Mouse (Mus musculus): ENCODE measurements at regions not wholly inside any gene's neighbourhood (a gene's known extent, or its start where the extent isn't known, plus 50 kb on each side); places are given as distances from the start of the nearest gene placed in this dataset.

- DNase-seq (ENCODE audit: low read depth, low spot score): no peak
Observed at GRCm38 (mm10) chr15:96880066-96880465, 175.7 kb downstream of the Slc38a4 start.

- no peak for DNase-seq (ENCODE audit: low read depth, low spot score)
Observed at GRCm38 (mm10) chr15:96878796-96879195, 177.0 kb downstream of the Slc38a4 start.

GRCm38 (mm10) chr15:96877931-96878330, 177.8 kb downstream of the Slc38a4 start:
- no peak for DNase-seq (ENCODE audit: low read depth, low spot score)

- no peak for DNase-seq (ENCODE audit: low read depth, low spot score)
Observed at GRCm38 (mm10) chr15:96877271-96877670, 177.7 kb upstream of the Slc38a2 start.

GRCm38 (mm10) chr15:96874145-96874544, 174.6 kb upstream of the Slc38a2 start:
- no peak for DNase-seq (ENCODE audit: low read depth, low spot score)

GRCm38 (mm10) chr15:96873562-96873961, 174.0 kb upstream of the Slc38a2 start:
- no peak for DNase-seq (ENCODE audit: low read depth, low spot score)

- DNase-seq (ENCODE audit: low read depth, low spot score): no peak
Observed at GRCm38 (mm10) chr15:96873126-96873525, 173.6 kb upstream of the Slc38a2 start.

GRCm38 (mm10) chr15:96867701-96868100, 168.2 kb upstream of the Slc38a2 start:
- DNase-seq (ENCODE audit: low read depth, low spot score): no peak

GRCm38 (mm10) chr15:96865932-96866331, 166.4 kb upstream of the Slc38a2 start:
- DNase-seq (ENCODE audit: low read depth, low spot score): no peak

GRCm38 (mm10) chr15:96857709-96858108, 158.2 kb upstream of the Slc38a2 start:
- no peak for DNase-seq (ENCODE audit: low read depth, low spot score)

- DNase-seq (ENCODE audit: low read depth, low spot score): no peak
Observed at GRCm38 (mm10) chr15:96851970-96852768, 152.6 kb upstream of the Slc38a2 start.

- DNase-seq (ENCODE audit: low read depth, low spot score): peak; percentile 5
Observed at GRCm38 (mm10) chr15:96848150-96848549, 148.6 kb upstream of the Slc38a2 start.

GRCm38 (mm10) chr15:96845221-96845620, 145.7 kb upstream of the Slc38a2 start:
- no peak for DNase-seq (ENCODE audit: low read depth, low spot score)

GRCm38 (mm10) chr15:96844290-96844689, 144.8 kb upstream of the Slc38a2 start:
- DNase-seq (ENCODE audit: low read depth, low spot score): no peak

- DNase-seq (ENCODE audit: low read depth, low spot score): no peak
Observed at GRCm38 (mm10) chr15:96843589-96843988, 144.1 kb upstream of the Slc38a2 start.

GRCm38 (mm10) chr15:96842881-96843280, 143.4 kb upstream of the Slc38a2 start:
- DNase-seq (ENCODE audit: low read depth, low spot score): no peak

- DNase-seq (ENCODE audit: low read depth, low spot score): no peak
Observed at GRCm38 (mm10) chr15:96836670-96837069, 137.1 kb upstream of the Slc38a2 start.

GRCm38 (mm10) chr15:96834862-96835261, 135.3 kb upstream of the Slc38a2 start:
- DNase-seq (ENCODE audit: low read depth, low spot score): no peak

- DNase-seq (ENCODE audit: low read depth, low spot score): no peak
Observed at GRCm38 (mm10) chr15:96834162-96834843, 134.8 kb upstream of the Slc38a2 start.

GRCm38 (mm10) chr15:96832389-96832788, 132.9 kb upstream of the Slc38a2 start:
- DNase-seq (ENCODE audit: low read depth, low spot score): no peak

- no peak for DNase-seq (ENCODE audit: low read depth, low spot score)
Observed at GRCm38 (mm10) chr15:96831256-96831655, 131.7 kb upstream of the Slc38a2 start.

GRCm38 (mm10) chr15:96830578-96830977, 131.0 kb upstream of the Slc38a2 start:
- no peak for DNase-seq (ENCODE audit: low read depth, low spot score)

- DNase-seq (ENCODE audit: low read depth, low spot score): no peak
Observed at GRCm38 (mm10) chr15:96829941-96830340, 130.4 kb upstream of the Slc38a2 start.
